Comparison of ENCODE assay signal across 30 mouse cellular contexts in genomic region chr13:64477968-64478367, GRCm38 (mm10). TPM values are rescaled to one million over a fixed set of nuclear protein-coding genes. Genes with fewer than 3 reads are reported as not detected.
DNase-seq lines count a peak whose midpoint lies in the region; ATAC-seq lines count a peak whose summit lies in the region.
"Had no signal": no experiment of that assay in that cellular context is flagged by ENCODE, and none has a peak within 500 bp of the region (broad histone marks: within the 10 kb centered on the region; RNA-seq: fewer than 3 reads in every experiment).

No protein-coding gene starts in this region.

- no peaks in the 10 kb centered on the region for H3K36me3 ChIP-seq in hindbrain, embryonic 13.5 days
- H3K36me3 ChIP-seq in hindbrain, embryonic 11.5 days (ENCODE audit: control insufficient read depth, insufficient read depth, low read length): no peaks in the 10 kb centered on the region
- no peaks in the 10 kb centered on the region for H3K36me3 ChIP-seq in midbrain, embryonic 15.5 days (replicated peaks)
- no peaks in the 10 kb centered on the region for H3K36me3 ChIP-seq in midbrain, embryonic 10.5 days
- no peaks in the 10 kb centered on the region for H3K36me3 ChIP-seq in neural tube, embryonic 14.5 days (ENCODE audit: control insufficient read depth, insufficient read depth, low read length)
- no peaks in the 10 kb centered on the region for H3K36me3 ChIP-seq in intestine, embryonic 16.5 days (ENCODE audit: control insufficient read depth, insufficient read depth, low read length)
- H3K36me3 ChIP-seq: embryonic facial prominence, embryonic 12.5 days had no signal

- WGBS in hindbrain, embryonic 13.5 days: 70% methylated on average over 4 of the region's 4 CpGs
- 81% methylated on average over 4 of the region's 4 CpGs for WGBS in hindbrain, embryonic 11.5 days
- WGBS in midbrain, embryonic 15.5 days: 67% methylated on average over 4 of the region's 4 CpGs
- 86% methylated on average over 4 of the region's 4 CpGs for WGBS in midbrain, embryonic 10.5 days
- WGBS in neural tube, embryonic 14.5 days: 51% methylated on average over 4 of the region's 4 CpGs
- WGBS in intestine, embryonic 16.5 days: 55% methylated on average over 4 of the region's 4 CpGs

- DNase-seq in hindbrain, embryonic 11.5 days (ENCODE audit: low spot score): no peak
- no peak for DNase-seq in midbrain, embryonic 10.5 days (ENCODE audit: low spot score)
- peak; percentile 71 for DNase-seq in adrenal gland, postnatal 10 days
- DNase-seq in spleen, postnatal 10 days (ENCODE audit: low spot score in 2 of 2): no peak
- DNase-seq: cerebellum, adult 9-11 months; gastrocnemius, postnatal 10 days; heart, adult 2 months; heart, postnatal 4 days; kidney, postnatal 14 days; left cerebral cortex, postnatal 4 days; lung, adult 2 months; retina, postnatal 1 day; thymus, postnatal 4 days had no signal

- H3K27me3 ChIP-seq in hindbrain, embryonic 13.5 days: no peaks in the 10 kb centered on the region
- no peaks in the 10 kb centered on the region for H3K27me3 ChIP-seq in hindbrain, embryonic 11.5 days (ENCODE audit: control insufficient read depth, insufficient read depth, low read length)
- H3K27me3 ChIP-seq in midbrain, embryonic 15.5 days (replicated peaks): no peaks in the 10 kb centered on the region
- no peaks in the 10 kb centered on the region for H3K27me3 ChIP-seq in midbrain, embryonic 10.5 days (ENCODE audit: low read depth, poor library complexity, severe bottlenecking)
- no peaks in the 10 kb centered on the region for H3K27me3 ChIP-seq in neural tube, embryonic 14.5 days (ENCODE audit: control insufficient read depth, insufficient read depth, low read length)
- H3K27me3 ChIP-seq in intestine, embryonic 16.5 days (replicated peaks; ENCODE audit: control insufficient read depth, insufficient read depth, low read length): no peaks in the 10 kb centered on the region
- H3K27me3 ChIP-seq: embryonic facial prominence, embryonic 12.5 days; megakaryocyte, embryonic 14.5 days had no signal

- no peaks in the 10 kb centered on the region for H3K9me3 ChIP-seq in hindbrain, embryonic 13.5 days
- H3K9me3 ChIP-seq in hindbrain, embryonic 11.5 days (ENCODE audit: control insufficient read depth, low read length): no peaks in the 10 kb centered on the region
- no peaks in the 10 kb centered on the region for H3K9me3 ChIP-seq in midbrain, embryonic 15.5 days
- no peaks in the 10 kb centered on the region for H3K9me3 ChIP-seq in midbrain, embryonic 10.5 days (replicated peaks)
- no peaks in the 10 kb centered on the region for H3K9me3 ChIP-seq in neural tube, embryonic 14.5 days (ENCODE audit: control insufficient read depth, low read length)
- no peaks in the 10 kb centered on the region for H3K9me3 ChIP-seq in intestine, embryonic 16.5 days (ENCODE audit: control insufficient read depth, low read length)
- H3K9me3 ChIP-seq: embryonic facial prominence, embryonic 12.5 days; megakaryocyte, embryonic 14.5 days had no signal

- H3K27ac ChIP-seq in hindbrain, embryonic 13.5 days: no peak overlapping the region
- no peak overlapping the region for H3K27ac ChIP-seq in hindbrain, embryonic 11.5 days (ENCODE audit: low read depth, low read length)
- no peak overlapping the region for H3K27ac ChIP-seq in midbrain, embryonic 15.5 days
- H3K27ac ChIP-seq in midbrain, embryonic 10.5 days (replicated peaks): no peak overlapping the region
- H3K27ac ChIP-seq in neural tube, embryonic 14.5 days (ENCODE audit: low read depth, low read length): no peak overlapping the region
- H3K27ac ChIP-seq in intestine, embryonic 16.5 days (ENCODE audit: low read length): no peak overlapping the region
- H3K27ac ChIP-seq: embryonic facial prominence, embryonic 12.5 days; heart, adult 2 months; left cerebral cortex, adult 2 months had no signal

- H3K4me2 ChIP-seq in hindbrain, embryonic 13.5 days: no peak overlapping the region
- H3K4me2 ChIP-seq in hindbrain, embryonic 11.5 days (replicated peaks; ENCODE audit: low read depth, low read length): no peak overlapping the region
- no peak overlapping the region for H3K4me2 ChIP-seq in midbrain, embryonic 15.5 days
- no peak overlapping the region for H3K4me2 ChIP-seq in neural tube, embryonic 14.5 days (ENCODE audit: low read depth, low read length)
- H3K4me2 ChIP-seq in intestine, embryonic 16.5 days (ENCODE audit: low read depth, low read length): no peak overlapping the region
- H3K4me2 ChIP-seq: embryonic facial prominence, embryonic 12.5 days; liver, embryonic 11.5 days had no signal

- no peak overlapping the region for H3K9ac ChIP-seq in hindbrain, embryonic 13.5 days
- H3K9ac ChIP-seq in hindbrain, embryonic 11.5 days (ENCODE audit: low read depth, low read length): no peak overlapping the region
- no peak overlapping the region for H3K9ac ChIP-seq in midbrain, embryonic 15.5 days
- no peak overlapping the region for H3K9ac ChIP-seq in neural tube, embryonic 14.5 days (replicated peaks; ENCODE audit: low read depth, low read length)
- H3K9ac ChIP-seq in intestine, embryonic 16.5 days (ENCODE audit: low read depth, low read length): no peak overlapping the region
- H3K9ac ChIP-seq: embryonic facial prominence, embryonic 12.5 days had no signal

- H3K4me1 ChIP-seq in hindbrain, embryonic 13.5 days (replicated peaks): no peaks in the 10 kb centered on the region; the same call in 1 of the 2 replicates
- no peaks in the 10 kb centered on the region for H3K4me1 ChIP-seq in hindbrain, embryonic 11.5 days (replicated peaks; ENCODE audit: control insufficient read depth, insufficient read depth, low read length)
- H3K4me1 ChIP-seq in midbrain, embryonic 15.5 days: no peaks in the 10 kb centered on the region
- H3K4me1 ChIP-seq in midbrain, embryonic 10.5 days: no peaks in the 10 kb centered on the region
- no peaks in the 10 kb centered on the region for H3K4me1 ChIP-seq in neural tube, embryonic 14.5 days (ENCODE audit: control insufficient read depth, insufficient read depth, low read length)
- no peaks in the 10 kb centered on the region for H3K4me1 ChIP-seq in intestine, embryonic 16.5 days (ENCODE audit: control insufficient read depth, insufficient read depth, low read length)
- H3K4me1 ChIP-seq: embryonic facial prominence, embryonic 12.5 days; megakaryocyte, embryonic 14.5 days had no signal

- H3K4me3 ChIP-seq in hindbrain, embryonic 13.5 days: no peak overlapping the region
- no peak overlapping the region for H3K4me3 ChIP-seq in hindbrain, embryonic 11.5 days (ENCODE audit: low read depth, low read length)
- no peak overlapping the region for H3K4me3 ChIP-seq in midbrain, embryonic 15.5 days
- no peak overlapping the region for H3K4me3 ChIP-seq in midbrain, embryonic 10.5 days
- H3K4me3 ChIP-seq in neural tube, embryonic 14.5 days (ENCODE audit: low read depth, low read length): no peak overlapping the region
- H3K4me3 ChIP-seq in intestine, embryonic 16.5 days (ENCODE audit: low read length): no peak overlapping the region
- H3K4me3 ChIP-seq: embryonic facial prominence, embryonic 12.5 days; erythroblast, embryonic 14.5 days; heart, adult 2 months; left cerebral cortex, adult 2 months; megakaryocyte, embryonic 14.5 days had no signal

- ATAC-seq in hindbrain, embryonic 13.5 days (ENCODE audit: low FRiP score): peak; percentile 57; the same call in 1 of the 2 replicates
- ATAC-seq in hindbrain, embryonic 11.5 days (ENCODE audit: low FRiP score): no peak
- 0 out of 2 replicates have a peak, but pooled peaks have one; percentile 24 for ATAC-seq in midbrain, embryonic 15.5 days (replicated peaks)
- peak; percentile 56 for ATAC-seq in neural tube, embryonic 14.5 days (ENCODE audit: low read depth)
- no peak for ATAC-seq in intestine, embryonic 16.5 days
- ATAC-seq: activated CD4-positive, CD25-positive, alpha-beta regulatory T cell, adult 4 months; CD4-positive, CD25-positive, alpha-beta regulatory T cell, adult 4 months; forebrain, embryonic 14.5 days; intestine, postnatal 0 days; midbrain, embryonic 16.5 days had no signal

RNA-seq across cellular contexts. Expression of gene Fam240b, which starts 19.6 kb away (rescaled TPM):
- polyA plus RNA-seq in hindbrain, embryonic 13.5 days (2015; fragmentation: Nextera tagmentation; extraction: Ambion mirVana): not detected in 2 replicates
- not detected in 2 replicates for polyA plus RNA-seq in hindbrain, embryonic 11.5 days (2014; fragmentation: Nextera tagmentation; extraction: Ambion mirVana)
- polyA plus RNA-seq in midbrain, embryonic 15.5 days (2015; fragmentation: Nextera tagmentation; extraction: Ambion mirVana): not detected in 2 replicates
- polyA plus RNA-seq in midbrain, embryonic 10.5 days (2016; fragmentation: Nextera tagmentation; extraction: Ambion mirVana): not detected in 2 replicates
- not detected for total RNA-seq in adrenal gland, postnatal 10 days (2021)
- 0.31 TPM in 1 of 2 replicates, not detected in the other for polyA plus RNA-seq in neural tube, embryonic 14.5 days (2014; fragmentation: Nextera tagmentation; extraction: Ambion mirVana)
- not detected in 2 replicates for polyA plus RNA-seq in intestine, embryonic 16.5 days (2015; fragmentation: Nextera tagmentation; extraction: Ambion mirVana)
- total RNA-seq: ES-E14; heart, adult 2 months; heart, postnatal 4 days; left cerebral cortex, adult 2 months; left cerebral cortex, postnatal 4 days had no signal
- polyA plus RNA-seq: activated CD4-positive, CD25-positive, alpha-beta regulatory T cell, adult 4 months; CD4-positive, CD25-positive, alpha-beta regulatory T cell, adult 4 months; embryonic facial prominence, embryonic 12.5 days; erythroblast, embryonic 14.5 days; forebrain, embryonic 14.5 days; heart, adult 2 months; heart, embryonic 14.5 days; intestine, postnatal 0 days; liver, embryonic 11.5 days; lung, adult 2 months; testis, adult 2 months had no signal

RNA-seq across cellular contexts. Expression of gene Cdk20, which starts 45.9 kb away (rescaled TPM):
- 16.6 and 18.1 TPM in 2 replicates for polyA plus RNA-seq in hindbrain, embryonic 13.5 days (2015; fragmentation: Nextera tagmentation; extraction: Ambion mirVana)
- polyA plus RNA-seq in hindbrain, embryonic 11.5 days (2014; fragmentation: Nextera tagmentation; extraction: Ambion mirVana): 7.3 and 7.4 TPM in 2 replicates
- 29.7 and 29.9 TPM in 2 replicates for polyA plus RNA-seq in midbrain, embryonic 15.5 days (2015; fragmentation: Nextera tagmentation; extraction: Ambion mirVana)
- polyA plus RNA-seq in midbrain, embryonic 10.5 days (2016; fragmentation: Nextera tagmentation; extraction: Ambion mirVana): 9.7 and 10.9 TPM in 2 replicates
- 1 to 10 TPM; 3.9 to 5.9 TPM for total RNA-seq in adrenal gland, postnatal 10 days (2021)
- 19.9 and 21.9 TPM in 2 replicates for polyA plus RNA-seq in neural tube, embryonic 14.5 days (2014; fragmentation: Nextera tagmentation; extraction: Ambion mirVana)
- polyA plus RNA-seq in intestine, embryonic 16.5 days (2015; fragmentation: Nextera tagmentation; extraction: Ambion mirVana): 9.7 and 11.5 TPM in 2 replicates

Comparison
In these comparisons a context has a peak if more than half of its experiments do, and no peak if none do; other contexts are left out.
1. ATAC-seq: peak in hindbrain, embryonic 13.5 days (single experiment), midbrain, embryonic 15.5 days (single experiment) and neural tube, embryonic 14.5 days (single experiment); none in hindbrain, embryonic 11.5 days (single experiment) and intestine, embryonic 16.5 days (single experiment).